Mouse (Mus musculus): ENCODE measurements around the gene Mettl27. TPM values are rescaled to one million over a fixed set of nuclear protein-coding genes. Genes with fewer than 3 reads are reported as not detected.

The Mettl27 gene
- 14.1 and 14.8 TPM in 2 replicates for polyA plus RNA-seq (2015; fragmentation: Nextera tagmentation; extraction: Ambion mirVana)

DNA sequence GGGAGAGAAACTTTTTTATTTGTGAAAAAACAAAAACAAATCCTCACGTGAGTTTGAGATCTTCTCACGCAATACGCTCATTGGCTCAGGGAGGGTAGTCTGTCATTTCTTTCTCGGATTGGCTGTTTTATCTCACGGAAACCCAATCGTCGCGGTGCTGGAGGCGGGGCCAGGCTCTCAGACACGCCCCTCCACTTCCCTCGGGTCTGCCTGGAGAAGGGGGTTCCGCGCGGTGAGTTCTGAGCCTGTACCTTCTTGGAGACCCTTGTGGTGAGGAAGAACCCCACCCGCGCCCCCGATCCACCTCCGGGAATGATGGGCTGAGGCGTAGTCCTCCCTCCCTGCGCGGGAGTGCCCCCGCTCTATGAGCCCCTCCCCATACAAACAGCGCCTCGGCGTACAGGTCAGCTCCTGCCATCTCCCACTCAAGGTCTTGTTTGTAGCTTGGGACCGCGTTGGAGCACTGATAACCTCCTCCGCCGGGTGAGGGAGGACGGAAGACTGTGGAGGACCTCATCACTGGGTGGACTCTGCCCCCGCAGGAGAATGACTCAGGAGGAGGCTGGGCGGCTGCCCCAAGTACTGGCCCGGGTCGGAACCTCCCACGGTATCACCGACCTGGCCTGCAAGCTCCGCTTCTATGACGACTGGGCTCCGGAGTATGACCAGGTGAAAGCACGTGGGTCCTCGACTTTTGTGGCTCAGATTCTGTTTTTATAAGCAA is at the start of gene Mettl27:
Gene Mettl27, plus strand, starts transcription at position 190 of the 724 bp plus-strand sequence.
- Histone ChIP-seq H3K4me2 (ENCODE audit: low read depth, low read length) (peak within 1 kb of the TSS; percentile 99), H3K4me3 (replicated peaks; ENCODE audit: low read length) (peak within 1 kb of the TSS; percentile 79), H3K4me1 (ENCODE audit: control insufficient read depth, insufficient read depth, low read length) (peaks cover 6% of the 10 kb centered on the region; the same call in 1 of the 2 replicates), H3K9me3 (replicated peaks; ENCODE audit: control insufficient read depth, low read length) (no peaks in the 10 kb centered on the region), H3K27me3 (ENCODE audit: control insufficient read depth, insufficient read depth, low read length) (no peaks in the 10 kb centered on the region), H3K9ac (ENCODE audit: low read length) (peak within 1 kb of the TSS; percentile 85), H3K36me3 (ENCODE audit: control insufficient read depth, insufficient read depth, low read length) (no peaks in the 10 kb centered on the region), H3K27ac (ENCODE audit: low read length) (peak within 1 kb of the TSS; percentile 79)
- WGBS, result under 1% methylated on average over 41 of the region's 41 CpGs
- peak; percentile 93 for ATAC-seq (ENCODE audit: insufficient read depth, low FRiP score)

- Histone ChIP-seq H3K4me3 (replicated peaks; ENCODE audit: low read length) (no peak overlapping the region), H3K27ac (ENCODE audit: low read length) (no peak overlapping the region; the same call in 1 of the 2 replicates), H3K4me1 (ENCODE audit: control insufficient read depth, insufficient read depth, low read length) (0 out of 2 replicates have a peak, but pooled peaks cover 2% of the 10 kb centered on the region), H3K4me2 (ENCODE audit: low read depth, low read length) (no peak overlapping the region), H3K9ac (ENCODE audit: low read length) (no peak overlapping the region), H3K9me3 (replicated peaks; ENCODE audit: control insufficient read depth, low read length) (no peaks in the 10 kb centered on the region; the same call in 1 of the 2 replicates), H3K36me3 (ENCODE audit: control insufficient read depth, insufficient read depth, low read length) (no peaks in the 10 kb centered on the region), H3K27me3 (ENCODE audit: control insufficient read depth, insufficient read depth, low read length) (no peaks in the 10 kb centered on the region)
- peak; percentile 59 for ATAC-seq (ENCODE audit: insufficient read depth, low FRiP score)
- WGBS, result 46% methylated on average over 3 of the region's 3 CpGs
Observed at GRCm38 (mm10) chr5:134883077-134883476, 49.1 kb upstream of the Mettl27 start.

- 0 out of 2 replicates have a peak overlapping the region, but pooled peaks have one; percentile 18 for H3K9ac ChIP-seq (ENCODE audit: low read length)
- no peak overlapping the region for H3K4me2 ChIP-seq (ENCODE audit: low read depth, low read length)
- H3K36me3 ChIP-seq (ENCODE audit: control insufficient read depth, insufficient read depth, low read length), result no peaks in the 10 kb centered on the region
- whole genome bisulfite sequencing, result 49% methylated on average over 18 of the region's 18 CpGs
- peak; percentile 42; the same call in 1 of the 2 replicates for ATAC-seq (ENCODE audit: insufficient read depth, low FRiP score)
- H3K9me3 ChIP-seq (replicated peaks; ENCODE audit: control insufficient read depth, low read length), result no peaks in the 10 kb centered on the region
- H3K4me1 ChIP-seq (ENCODE audit: control insufficient read depth, insufficient read depth, low read length), result 0 out of 2 replicates have a peak, but pooled peaks cover 2% of the 10 kb centered on the region
- peak overlapping the region; percentile 39 for H3K27ac ChIP-seq (ENCODE audit: low read length)
- no peak overlapping the region for H3K4me3 ChIP-seq (replicated peaks; ENCODE audit: low read length)
- no peaks in the 10 kb centered on the region for H3K27me3 ChIP-seq (ENCODE audit: control insufficient read depth, insufficient read depth, low read length)
Observed at GRCm38 (mm10) chr5:134887447-134888335, 44.5 kb upstream of the Mettl27 start.

DNA sequence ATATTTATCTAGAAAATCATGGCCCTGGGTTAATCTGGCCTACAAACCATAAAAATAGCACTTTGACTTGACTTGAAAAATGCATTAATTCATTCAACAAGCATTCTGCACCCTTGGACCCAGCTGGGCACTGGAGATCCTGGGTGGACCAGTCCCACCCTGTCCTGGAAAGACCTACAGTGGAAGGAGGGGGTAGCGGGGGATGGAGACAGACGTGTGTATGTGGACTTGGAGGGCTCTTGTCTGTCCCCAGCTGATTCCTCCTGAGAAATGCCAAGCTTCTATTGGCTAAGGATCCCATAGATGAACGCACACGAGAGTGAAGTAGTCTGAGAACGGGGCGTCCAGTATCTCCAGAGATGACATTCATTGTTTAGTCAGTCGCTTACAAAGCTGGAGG is 43.7 kb upstream of the Mettl27 start:
- no peak overlapping the region for H3K4me3 ChIP-seq (replicated peaks; ENCODE audit: low read length)
- H3K9me3 ChIP-seq (replicated peaks; ENCODE audit: control insufficient read depth, low read length), result no peaks in the 10 kb centered on the region
- no peak overlapping the region for H3K4me2 ChIP-seq (ENCODE audit: low read depth, low read length)
- WGBS, result 74% methylated on average over 7 of the region's 7 CpGs
- no peak for ATAC-seq (ENCODE audit: insufficient read depth, low FRiP score)
- no peaks in the 10 kb centered on the region for H3K4me1 ChIP-seq (ENCODE audit: control insufficient read depth, insufficient read depth, low read length)
- no peak overlapping the region for H3K27ac ChIP-seq (ENCODE audit: low read length)
- no peaks in the 10 kb centered on the region for H3K27me3 ChIP-seq (ENCODE audit: control insufficient read depth, insufficient read depth, low read length)
- H3K36me3 ChIP-seq (ENCODE audit: control insufficient read depth, insufficient read depth, low read length), result no peaks in the 10 kb centered on the region
- no peak overlapping the region for H3K9ac ChIP-seq (ENCODE audit: low read length)

DNA sequence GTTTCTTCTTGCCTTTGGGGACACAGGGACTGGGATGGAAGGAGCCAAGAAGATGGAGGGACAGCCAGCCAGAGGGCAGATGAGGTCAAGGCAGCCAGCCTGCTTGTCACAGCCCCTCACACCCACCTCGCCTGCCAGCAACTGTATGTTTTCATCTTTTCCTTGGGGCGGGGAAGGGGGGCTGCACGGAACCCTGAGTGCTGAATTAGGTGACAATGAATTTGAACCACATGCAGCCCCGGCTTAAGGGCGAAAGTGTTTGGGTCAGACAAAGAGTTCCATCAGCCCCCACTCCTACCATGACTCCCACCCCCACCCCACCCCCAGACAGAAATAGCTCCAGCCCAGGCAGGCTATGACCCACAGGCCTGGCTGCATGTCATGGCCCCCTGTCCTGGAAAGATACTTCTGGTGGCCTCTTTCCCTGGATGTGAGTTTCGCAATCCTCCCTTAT is 41.5 kb upstream of the Mettl27 start:
- Histone ChIP-seq H3K36me3 (ENCODE audit: control insufficient read depth, insufficient read depth, low read length) (no peaks in the 10 kb centered on the region), H3K27me3 (ENCODE audit: control insufficient read depth, insufficient read depth, low read length) (no peaks in the 10 kb centered on the region), H3K9me3 (replicated peaks; ENCODE audit: control insufficient read depth, low read length) (no peaks in the 10 kb centered on the region), H3K4me1 (ENCODE audit: control insufficient read depth, insufficient read depth, low read length) (peaks cover 7% of the 10 kb centered on the region), H3K9ac (ENCODE audit: low read length) (no peak overlapping the region), H3K4me2 (ENCODE audit: low read depth, low read length) (no peak overlapping the region), H3K27ac (ENCODE audit: low read length) (no peak overlapping the region), H3K4me3 (replicated peaks; ENCODE audit: low read length) (no peak overlapping the region)
- WGBS, result 86% methylated on average over 6 of the region's 6 CpGs
- ATAC-seq (ENCODE audit: insufficient read depth, low FRiP score), result no peak

DNA sequence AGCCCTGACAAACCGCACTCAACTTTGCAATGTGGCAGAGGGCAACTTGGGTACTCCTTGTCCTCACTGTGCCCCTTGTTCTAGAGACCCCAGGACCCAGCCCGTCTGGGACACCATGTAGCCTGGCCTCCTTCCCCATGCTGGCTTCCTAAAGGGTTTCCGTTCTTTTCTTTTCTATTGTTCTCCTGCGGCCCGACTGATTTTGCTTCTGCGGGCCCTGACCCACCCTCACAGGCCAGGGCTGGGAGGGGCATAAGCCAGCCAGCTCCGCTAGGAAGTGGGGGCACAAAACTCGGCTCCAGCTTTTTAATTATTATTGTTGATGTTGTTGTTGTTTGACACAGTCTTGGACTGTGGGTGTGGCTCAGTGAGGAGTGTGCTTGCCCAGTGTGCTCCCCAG is 40.6 kb upstream of the Mettl27 start:
- ATAC-seq (ENCODE audit: insufficient read depth, low FRiP score), result no peak
- no peak overlapping the region for H3K27ac ChIP-seq (ENCODE audit: low read length)
- 73% methylated on average over 8 of the region's 8 CpGs for WGBS

GRCm38 (mm10) chr5:134892717-134893116 is 39.5 kb upstream of the Mettl27 start:
- Histone ChIP-seq H3K27me3 (ENCODE audit: control insufficient read depth, insufficient read depth, low read length) (no peaks in the 10 kb centered on the region), H3K36me3 (ENCODE audit: control insufficient read depth, insufficient read depth, low read length) (no peaks in the 10 kb centered on the region), H3K9me3 (replicated peaks; ENCODE audit: control insufficient read depth, low read length) (no peaks in the 10 kb centered on the region), H3K27ac (ENCODE audit: low read length) (no peak overlapping the region), H3K4me2 (ENCODE audit: low read depth, low read length) (no peak overlapping the region), H3K4me1 (ENCODE audit: control insufficient read depth, insufficient read depth, low read length) (peaks cover 18% of the 10 kb centered on the region), H3K4me3 (replicated peaks; ENCODE audit: low read length) (no peak overlapping the region), H3K9ac (ENCODE audit: low read length) (no peak overlapping the region)
- WGBS, result 74% methylated on average over 5 of the region's 5 CpGs
- no peak for ATAC-seq (ENCODE audit: insufficient read depth, low FRiP score)

More for the DNA sequence above, 40.6 kb upstream of the Mettl27 start:
- Histone ChIP-seq H3K9ac (ENCODE audit: low read length) (no peak overlapping the region), H3K4me3 (replicated peaks; ENCODE audit: low read length) (no peak overlapping the region), H3K4me2 (ENCODE audit: low read depth, low read length) (no peak overlapping the region), H3K27me3 (ENCODE audit: control insufficient read depth, insufficient read depth, low read length) (no peaks in the 10 kb centered on the region), H3K36me3 (ENCODE audit: control insufficient read depth, insufficient read depth, low read length) (no peaks in the 10 kb centered on the region), H3K9me3 (replicated peaks; ENCODE audit: control insufficient read depth, low read length) (no peaks in the 10 kb centered on the region), H3K4me1 (ENCODE audit: control insufficient read depth, insufficient read depth, low read length) (peaks cover 9% of the 10 kb centered on the region)

GRCm38 (mm10) chr5:134895291-134895690 is 36.9 kb upstream of the Mettl27 start:
- H3K4me1 ChIP-seq (ENCODE audit: control insufficient read depth, insufficient read depth, low read length), result peaks cover 21% of the 10 kb centered on the region
- no peak overlapping the region for H3K4me2 ChIP-seq (ENCODE audit: low read depth, low read length)
- no peaks in the 10 kb centered on the region for H3K9me3 ChIP-seq (replicated peaks; ENCODE audit: control insufficient read depth, low read length)
- H3K4me3 ChIP-seq (replicated peaks; ENCODE audit: low read length), result no peak overlapping the region
- no peaks in the 10 kb centered on the region for H3K27me3 ChIP-seq (ENCODE audit: control insufficient read depth, insufficient read depth, low read length)
- no peaks in the 10 kb centered on the region for H3K36me3 ChIP-seq (ENCODE audit: control insufficient read depth, insufficient read depth, low read length)
- H3K27ac ChIP-seq (ENCODE audit: low read length), result peak overlapping the region; percentile 14; the same call in 1 of the 2 replicates
- H3K9ac ChIP-seq (ENCODE audit: low read length), result no peak overlapping the region
- ATAC-seq (ENCODE audit: insufficient read depth, low FRiP score), result peak; percentile 81
- 28% methylated on average over 8 of the region's 8 CpGs for WGBS

Measured in stomach, embryonic 16.5 days (tissue).